Mouse (Mus musculus): ENCODE data around the gene Tpx2. TPM values are rescaled to one million over a fixed set of nuclear protein-coding genes. Genes with fewer than 3 reads are reported as not detected.

Gene Tpx2
- polyA plus RNA-seq, 1 experiment = 54.8 TPM

DNA sequence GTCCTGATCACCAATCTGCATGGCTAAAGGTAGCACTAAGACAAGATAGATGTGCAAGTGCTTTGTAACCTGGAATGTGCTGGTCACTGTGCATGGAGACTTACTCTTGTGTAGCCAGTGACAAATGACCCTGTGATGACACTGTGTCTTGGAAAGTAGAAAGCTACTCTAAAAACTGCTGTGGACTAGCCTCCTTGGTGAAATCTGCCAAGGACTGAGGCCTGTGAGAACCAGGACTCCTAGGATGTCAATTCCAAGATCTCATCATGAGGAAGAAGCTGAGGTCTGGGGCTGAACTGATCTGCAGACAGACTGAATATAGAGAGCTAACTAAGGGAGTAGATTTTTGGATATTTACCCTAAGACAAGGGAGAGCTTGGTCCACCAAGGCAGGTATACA is 26.2 kb upstream of the Tpx2 start:
- Histone ChIP-seq H3ac (ENCODE audit: control insufficient read depth, insufficient read length, low read depth) (no peak overlapping the region), H3K79me3 (ENCODE audit: low read depth) (peaks cover 87% of the 10 kb centered on the region), H3K4me3 (ENCODE audit: insufficient read depth, poor library complexity, severe bottlenecking) (no peak overlapping the region), H3K36me3 (ENCODE audit: control insufficient read depth, insufficient read depth) (peaks cover 81% of the 10 kb centered on the region), H3K27me3 (ENCODE audit: control insufficient read depth, insufficient read depth, insufficient read length) (no peaks in the 10 kb centered on the region), H3K79me2 (ENCODE audit: control insufficient read depth, insufficient read depth) (peaks cover 98% of the 10 kb centered on the region)
- TF ChIP-seq MAX (IDR thresholded peaks at IDR 0.05) (no peak), CEBPB (IDR thresholded peaks at IDR 0.05; ENCODE audit: low read depth) (no peak), FOSL1 (IDR thresholded peaks at IDR 0.05; ENCODE audit: insufficient read depth, low read length, poor library complexity, severe bottlenecking) (no peak), MYOG (IDR thresholded peaks at IDR 0.05; ENCODE audit: control insufficient read depth, extremely low read depth, insufficient read length) (no peak), MYOD1 (IDR thresholded peaks at IDR 0.05; ENCODE audit: control insufficient read depth, insufficient read length, low read depth) (no peak), USF1 (IDR thresholded peaks at IDR 0.05; ENCODE audit: low read depth) (no peak), CTCF (IDR thresholded peaks at IDR 0.05; ENCODE audit: control insufficient read depth, insufficient read depth, insufficient read length) (no peak)

DNA sequence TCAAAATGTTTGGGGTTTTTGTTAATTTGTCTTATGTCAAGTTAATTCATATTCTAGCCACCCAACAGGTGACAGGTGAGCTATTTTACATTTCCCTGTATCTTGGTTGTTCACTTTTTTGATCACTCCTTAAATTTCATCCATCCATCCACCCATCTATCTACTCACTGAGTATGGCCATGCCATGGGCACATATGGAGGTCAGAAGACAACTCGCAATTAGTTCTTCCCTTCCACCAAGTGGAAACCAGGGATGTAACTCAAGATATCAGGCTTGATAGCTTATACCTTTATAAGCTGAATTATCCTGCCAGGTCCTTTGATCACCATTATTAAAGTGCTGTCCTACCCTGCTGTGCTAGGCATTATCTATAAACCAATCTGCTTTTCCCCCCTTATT is 24.0 kb upstream of the Tpx2 start:
- peaks cover 98% of the 10 kb centered on the region for H3K79me2 ChIP-seq (ENCODE audit: control insufficient read depth, insufficient read depth)
- H3K27me3 ChIP-seq (ENCODE audit: control insufficient read depth, insufficient read depth, insufficient read length) = no peaks in the 10 kb centered on the region
- H3K79me3 ChIP-seq (ENCODE audit: low read depth) = peaks cover 87% of the 10 kb centered on the region
- H3ac ChIP-seq (ENCODE audit: control insufficient read depth, insufficient read length, low read depth) = no peak overlapping the region
- H3K4me3 ChIP-seq (ENCODE audit: insufficient read depth, poor library complexity, severe bottlenecking) = no peak overlapping the region
- peaks cover 77% of the 10 kb centered on the region for H3K36me3 ChIP-seq (ENCODE audit: control insufficient read depth, insufficient read depth)
- TF ChIP-seq MYOD1 (IDR thresholded peaks at IDR 0.05; ENCODE audit: control insufficient read depth, insufficient read length, low read depth) = no peak
- TF ChIP-seq MYOG (IDR thresholded peaks at IDR 0.05; ENCODE audit: control insufficient read depth, extremely low read depth, insufficient read length) = no peak
- no peak for TF ChIP-seq FOSL1 (IDR thresholded peaks at IDR 0.05; ENCODE audit: insufficient read depth, low read length, poor library complexity, severe bottlenecking)
- no peak for TF ChIP-seq USF1 (IDR thresholded peaks at IDR 0.05; ENCODE audit: low read depth)
- no peak for TF ChIP-seq CTCF (IDR thresholded peaks at IDR 0.05; ENCODE audit: control insufficient read depth, insufficient read depth, insufficient read length)

DNA sequence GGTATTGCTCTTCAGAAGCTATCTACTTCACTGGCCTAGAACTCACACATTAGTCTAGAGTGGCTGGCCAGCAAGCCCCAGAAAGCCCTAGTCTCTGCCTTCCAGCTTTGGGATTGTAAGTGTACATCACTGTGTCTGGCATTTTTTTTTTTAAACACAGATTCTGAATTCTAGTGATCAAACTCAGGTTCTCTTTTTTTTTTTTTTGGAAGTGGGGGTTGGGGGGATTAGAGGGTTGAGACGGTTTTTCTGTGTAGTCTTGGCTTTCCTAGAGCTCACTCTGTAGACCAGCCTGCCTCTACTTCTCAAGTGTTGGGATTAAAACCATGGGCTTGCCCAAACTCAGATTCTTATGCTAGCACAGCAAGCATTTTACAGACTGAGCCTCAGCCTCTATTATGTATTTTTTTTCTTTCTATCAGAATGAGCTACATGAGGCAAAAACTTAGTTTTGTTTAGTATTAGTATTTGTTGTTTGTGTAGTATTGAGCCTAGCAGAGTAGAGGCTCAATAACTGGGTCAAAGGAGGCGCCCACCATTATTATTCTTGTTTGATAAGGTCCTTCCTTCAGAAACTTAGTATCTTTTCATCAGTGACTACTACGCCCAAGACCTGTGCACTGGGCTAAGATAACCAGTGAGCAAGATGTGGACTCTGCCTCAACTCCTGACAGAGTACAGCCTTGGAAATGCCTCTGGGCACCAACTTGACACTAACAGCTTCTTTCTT is 23.2 kb upstream of the Tpx2 start:
- Histone ChIP-seq H3K4me3 (ENCODE audit: insufficient read depth, poor library complexity, severe bottlenecking) (no peak overlapping the region), H3K79me2 (ENCODE audit: control insufficient read depth, insufficient read depth) (peaks cover 98% of the 10 kb centered on the region), H3ac (ENCODE audit: control insufficient read depth, insufficient read length, low read depth) (no peak overlapping the region), H3K27me3 (ENCODE audit: control insufficient read depth, insufficient read depth, insufficient read length) (no peaks in the 10 kb centered on the region), H3K79me3 (ENCODE audit: low read depth) (peaks cover 87% of the 10 kb centered on the region), H3K36me3 (ENCODE audit: control insufficient read depth, insufficient read depth) (peaks cover 69% of the 10 kb centered on the region)
- no peak for TF ChIP-seq USF1 (IDR thresholded peaks at IDR 0.05; ENCODE audit: low read depth)
- TF ChIP-seq MAX (IDR thresholded peaks at IDR 0.05) = no peak
- no peak for TF ChIP-seq FOSL1 (IDR thresholded peaks at IDR 0.05; ENCODE audit: insufficient read depth, low read length, poor library complexity, severe bottlenecking)
- no peak for TF ChIP-seq MYOD1 (IDR thresholded peaks at IDR 0.05; ENCODE audit: control insufficient read depth, insufficient read length, low read depth)
- TF ChIP-seq MYOG (IDR thresholded peaks at IDR 0.05; ENCODE audit: control insufficient read depth, extremely low read depth, insufficient read length) = no peak
- TF ChIP-seq CEBPB (IDR thresholded peaks at IDR 0.05; ENCODE audit: low read depth) = no peak

DNA sequence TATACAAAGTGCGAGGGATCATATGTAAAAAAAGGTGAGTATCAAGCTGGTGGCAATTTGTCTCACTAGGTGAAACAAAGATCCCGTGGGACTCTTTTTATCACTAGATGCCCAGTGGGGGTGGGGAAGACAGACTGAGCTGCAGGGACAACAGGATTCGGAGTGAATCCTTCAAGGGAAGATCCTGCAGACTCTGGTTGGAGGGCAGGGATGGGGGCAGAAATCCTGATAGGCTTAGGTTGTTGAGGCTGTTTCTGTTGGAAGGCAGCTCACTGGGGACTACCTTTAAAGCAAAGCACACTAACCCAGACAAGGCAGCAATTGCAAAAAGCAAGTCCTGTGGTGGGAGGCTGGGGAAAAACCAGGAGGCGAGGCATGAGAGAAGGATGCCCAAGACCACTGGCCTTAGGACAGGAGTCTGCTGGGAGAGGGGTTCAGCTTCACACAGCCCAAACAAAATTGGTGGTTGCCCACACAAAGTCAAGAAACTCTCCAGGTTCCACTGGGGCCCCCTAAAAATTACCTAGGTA is 22.5 kb upstream of the Tpx2 start:
- H3K36me3 ChIP-seq (ENCODE audit: control insufficient read depth, insufficient read depth) = peaks cover 63% of the 10 kb centered on the region
- H3K4me3 ChIP-seq (ENCODE audit: insufficient read depth, poor library complexity, severe bottlenecking) = no peak overlapping the region
- TF ChIP-seq CEBPB (IDR thresholded peaks at IDR 0.05; ENCODE audit: low read depth) (no peak), MYOD1 (IDR thresholded peaks at IDR 0.05; ENCODE audit: control insufficient read depth, insufficient read length, low read depth) (no peak), MYOG (IDR thresholded peaks at IDR 0.05; ENCODE audit: control insufficient read depth, extremely low read depth, insufficient read length) (no peak), MAX (IDR thresholded peaks at IDR 0.05) (no peak), FOSL1 (IDR thresholded peaks at IDR 0.05; ENCODE audit: insufficient read depth, low read length, poor library complexity, severe bottlenecking) (no peak), USF1 (IDR thresholded peaks at IDR 0.05; ENCODE audit: low read depth) (no peak), CTCF (IDR thresholded peaks at IDR 0.05; ENCODE audit: control insufficient read depth, insufficient read depth, insufficient read length) (no peak)

DNA sequence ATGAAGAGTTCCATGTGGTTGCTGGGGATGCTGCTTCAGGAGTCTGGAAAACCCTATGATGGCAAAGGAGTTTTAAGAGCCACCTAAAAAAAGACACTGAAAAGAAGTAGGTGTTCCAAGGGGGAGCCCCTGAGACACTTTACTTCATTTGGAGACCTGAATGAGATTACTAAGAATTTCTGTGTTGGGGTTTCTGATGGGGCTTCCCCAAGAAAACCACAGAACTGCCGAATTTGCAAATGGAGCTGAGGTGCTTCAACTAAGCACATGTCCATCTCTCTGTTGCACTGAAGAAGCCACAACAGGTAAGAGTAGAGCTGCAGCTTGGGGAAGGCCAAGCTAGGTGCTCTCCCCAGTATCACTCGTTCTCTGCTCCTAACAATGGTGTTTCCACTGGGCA is 22.1 kb upstream of the Tpx2 start:
- H3K79me3 ChIP-seq (ENCODE audit: low read depth) = peaks cover 89% of the 10 kb centered on the region
- no peak overlapping the region for H3ac ChIP-seq (ENCODE audit: control insufficient read depth, insufficient read length, low read depth)
- peaks cover 59% of the 10 kb centered on the region for H3K36me3 ChIP-seq (ENCODE audit: control insufficient read depth, insufficient read depth)
- no peaks in the 10 kb centered on the region for H3K27me3 ChIP-seq (ENCODE audit: control insufficient read depth, insufficient read depth, insufficient read length)
- peaks cover 96% of the 10 kb centered on the region for H3K79me2 ChIP-seq (ENCODE audit: control insufficient read depth, insufficient read depth)
- TF ChIP-seq MYOD1 (IDR thresholded peaks at IDR 0.05; ENCODE audit: control insufficient read depth, insufficient read length, low read depth) (no peak), MYOG (IDR thresholded peaks at IDR 0.05; ENCODE audit: control insufficient read depth, extremely low read depth, insufficient read length) (no peak), MAX (IDR thresholded peaks at IDR 0.05) (no peak), CTCF (IDR thresholded peaks at IDR 0.05; ENCODE audit: control insufficient read depth, insufficient read depth, insufficient read length) (no peak), CEBPB (IDR thresholded peaks at IDR 0.05; ENCODE audit: low read depth) (no peak), FOSL1 (IDR thresholded peaks at IDR 0.05; ENCODE audit: insufficient read depth, low read length, poor library complexity, severe bottlenecking) (no peak), USF1 (IDR thresholded peaks at IDR 0.05; ENCODE audit: low read depth) (no peak)
- no peak overlapping the region for H3K4me3 ChIP-seq (ENCODE audit: insufficient read depth, poor library complexity, severe bottlenecking)

More for the DNA sequence above, 22.5 kb upstream of the Tpx2 start:
- Histone ChIP-seq H3K27me3 (ENCODE audit: control insufficient read depth, insufficient read depth, insufficient read length) (no peaks in the 10 kb centered on the region), H3K79me3 (ENCODE audit: low read depth) (peaks cover 88% of the 10 kb centered on the region), H3ac (ENCODE audit: control insufficient read depth, insufficient read length, low read depth) (no peak overlapping the region), H3K79me2 (ENCODE audit: control insufficient read depth, insufficient read depth) (peaks cover 98% of the 10 kb centered on the region)

Measured in C2C12 (cell line).